Mouse (Mus musculus): ENCODE measurements around the gene Pxk.

The Pxk gene

GRCm38 (mm10) chr14:8097978-8098686, at the start of gene Pxk:
Gene Pxk (plus strand): TSS chr14:8098211.
- DNase-seq (ENCODE audit: low spot score in 2 of 2), result peak; percentile 73 to 89

GRCm38 (mm10) chr14:8049334-8049733, 48.7 kb upstream of the Pxk start:
- no peak for DNase-seq (ENCODE audit: low spot score in 2 of 2)

- DNase-seq (ENCODE audit: low spot score in 2 of 2), result no peak
These were observed 46.1 kb upstream of the Pxk start for GRCm38 (mm10) chr14:8051869-8052268.

GRCm38 (mm10) chr14:8052661-8053060, 45.4 kb upstream of the Pxk start:
- DNase-seq (ENCODE audit: low spot score in 2 of 2), result no peak

DNA sequence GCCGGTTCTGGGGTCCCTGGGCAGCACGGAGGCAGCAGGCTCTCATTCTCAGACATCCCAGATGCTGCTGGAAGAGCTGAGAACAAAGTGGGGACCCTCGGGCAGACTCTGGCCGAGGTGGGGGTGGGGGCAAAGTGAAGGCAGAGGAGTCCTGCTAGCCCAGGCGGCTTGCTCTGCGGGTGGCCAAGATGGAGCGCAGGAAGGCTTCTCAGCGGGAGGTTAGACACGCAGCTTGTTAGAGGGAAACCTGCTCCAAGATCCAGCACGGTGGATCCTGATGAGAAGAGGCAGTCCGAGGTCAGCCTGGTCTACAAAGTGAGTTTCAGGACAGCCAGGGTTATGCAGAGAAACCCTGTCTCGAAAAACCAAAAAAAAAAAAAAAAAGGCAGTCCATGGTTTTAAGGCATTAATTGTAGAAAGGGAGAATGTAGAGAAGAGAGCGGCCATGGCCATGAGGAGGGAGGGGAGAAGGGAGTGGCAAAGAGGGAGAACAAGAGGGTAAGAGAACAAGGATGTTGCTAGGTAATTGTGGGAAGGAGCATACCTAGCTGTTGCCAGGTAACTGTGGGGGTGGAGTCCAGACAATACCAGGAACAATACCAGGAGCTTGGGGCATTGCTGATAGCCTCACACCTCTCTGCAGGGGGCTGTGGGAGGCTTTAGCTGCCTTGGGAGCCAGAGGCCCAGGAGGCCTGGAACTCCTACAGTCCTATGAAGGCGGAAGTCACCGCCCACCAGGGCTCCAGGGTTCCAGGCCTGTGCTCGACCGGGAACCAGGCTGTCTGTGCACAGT, 43.5 kb upstream of the Pxk start:
- DNase-seq (ENCODE audit: low spot score in 2 of 2), result no peak

DNA sequence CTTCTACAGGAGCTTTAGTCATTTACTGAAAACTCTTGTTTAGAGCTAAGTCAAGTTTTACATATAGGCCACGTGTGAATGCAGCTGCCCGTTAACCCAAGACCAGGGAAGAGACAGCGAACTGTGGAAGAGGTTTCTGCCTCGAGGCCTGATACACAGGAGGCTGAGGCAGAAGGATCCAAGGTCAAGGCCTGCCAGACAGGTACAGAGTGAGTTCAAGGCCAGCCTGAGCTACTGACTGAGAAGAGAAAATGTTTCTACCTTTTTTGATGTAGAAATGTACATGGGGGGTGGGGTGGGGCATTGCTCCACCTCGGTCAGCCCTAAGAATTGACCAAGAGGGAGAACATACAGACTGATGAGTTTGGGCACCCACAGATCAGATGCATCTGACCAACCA, 41.9 kb upstream of the Pxk start:
- no peak for DNase-seq (ENCODE audit: low spot score in 2 of 2)

- DNase-seq (ENCODE audit: low spot score in 2 of 2), result no peak
These were observed 38.1 kb upstream of the Pxk start for GRCm38 (mm10) chr14:8059938-8060337.

- no peak for DNase-seq (ENCODE audit: low spot score in 2 of 2)
These were observed 35.9 kb upstream of the Pxk start for GRCm38 (mm10) chr14:8062076-8062475.

- DNase-seq (ENCODE audit: low spot score in 2 of 2), result no peak
These were observed 35.3 kb upstream of the Pxk start for GRCm38 (mm10) chr14:8062537-8063301.

DNA sequence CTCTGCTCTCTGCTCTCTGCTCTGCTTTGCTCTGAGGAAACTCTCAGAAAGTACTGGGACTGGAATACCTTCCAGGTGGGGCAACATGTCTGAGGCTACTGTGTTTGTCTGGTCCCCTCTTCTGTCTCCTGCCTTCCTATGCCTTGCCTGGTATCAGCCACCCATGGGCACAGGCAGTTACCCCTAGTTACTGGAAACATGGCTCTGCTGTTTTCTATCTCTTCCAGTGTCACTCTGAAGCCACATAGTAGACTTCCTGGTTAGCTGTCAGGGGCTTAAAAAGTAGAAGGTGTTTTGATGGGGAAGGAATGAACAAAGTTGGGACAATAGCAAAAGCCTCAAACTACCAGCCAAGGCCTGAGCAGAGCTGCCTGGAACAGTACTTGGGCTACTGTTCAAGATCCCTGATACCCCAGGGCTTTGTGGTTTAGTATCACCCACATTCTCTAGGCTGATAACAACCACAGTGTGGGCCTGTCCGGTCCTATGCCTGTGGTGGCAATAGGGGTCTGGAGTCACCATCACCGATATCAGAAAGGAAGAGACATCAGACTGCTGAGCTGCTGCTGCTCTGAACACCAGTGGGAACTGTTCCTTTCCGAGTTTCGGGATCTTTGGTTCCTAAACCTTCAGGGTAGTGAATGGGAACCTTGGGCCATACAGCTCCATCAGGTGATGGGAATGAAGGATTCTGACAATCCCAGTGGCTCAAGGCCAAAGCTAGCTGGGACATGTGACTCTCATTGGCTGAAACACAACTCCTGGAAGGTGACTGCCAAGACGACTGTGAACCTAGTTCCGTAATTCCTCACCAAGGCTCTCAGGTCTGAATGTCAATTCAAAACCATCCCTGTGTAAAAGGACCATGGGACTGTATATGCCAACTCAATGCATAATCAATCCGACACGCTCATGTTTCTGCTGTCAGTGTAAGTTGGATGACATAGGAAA, 33.9 kb upstream of the Pxk start:
- DNase-seq (ENCODE audit: low spot score in 2 of 2), result no peak

- peak; percentile 96 to 97 for DNase-seq (ENCODE audit: low spot score in 2 of 2)
These were observed 17.8 kb upstream of the Pxk start, which contains the start of gene Rpp14 for GRCm38 (mm10) chr14:8080165-8080679. Gene Rpp14 (plus strand): TSS chr14:8080367.

GRCm38 (mm10) chr14:8080718-8081117, 17.3 kb upstream of the Pxk start:
- no peak for DNase-seq (ENCODE audit: low spot score in 2 of 2)

DNA sequence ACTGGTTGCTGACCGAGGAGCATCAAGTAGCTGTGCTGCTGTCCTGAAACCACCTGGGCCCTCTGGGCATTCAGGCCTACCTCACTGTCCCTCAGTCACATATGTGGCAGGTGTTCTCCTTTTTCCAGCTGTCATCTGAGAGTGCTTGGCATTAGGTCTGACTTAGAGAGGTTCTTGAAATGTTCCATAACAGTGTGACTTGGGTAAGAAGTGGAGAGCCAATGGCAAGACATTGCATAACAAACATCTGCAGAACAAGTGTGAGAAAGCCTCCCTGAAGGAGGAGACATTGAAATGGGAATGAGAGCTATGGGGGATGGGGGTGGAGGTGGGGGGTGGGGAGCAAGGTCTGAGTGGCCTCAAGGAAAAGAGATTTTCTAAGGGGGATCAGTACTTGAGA, 15.1 kb upstream of the Pxk start:
- no peak for DNase-seq (ENCODE audit: low spot score in 2 of 2)

GRCm38 (mm10) chr14:8089016-8089415, 9.0 kb upstream of the Pxk start:
- DNase-seq (ENCODE audit: low spot score in 2 of 2), result no peak

GRCm38 (mm10) chr14:8092573-8092972, 5.4 kb upstream of the Pxk start:
- DNase-seq (ENCODE audit: low spot score in 2 of 2), result no peak

- no peak for DNase-seq (ENCODE audit: low spot score in 2 of 2)
These were observed 4.6 kb upstream of the Pxk start for GRCm38 (mm10) chr14:8093427-8093826.

DNA sequence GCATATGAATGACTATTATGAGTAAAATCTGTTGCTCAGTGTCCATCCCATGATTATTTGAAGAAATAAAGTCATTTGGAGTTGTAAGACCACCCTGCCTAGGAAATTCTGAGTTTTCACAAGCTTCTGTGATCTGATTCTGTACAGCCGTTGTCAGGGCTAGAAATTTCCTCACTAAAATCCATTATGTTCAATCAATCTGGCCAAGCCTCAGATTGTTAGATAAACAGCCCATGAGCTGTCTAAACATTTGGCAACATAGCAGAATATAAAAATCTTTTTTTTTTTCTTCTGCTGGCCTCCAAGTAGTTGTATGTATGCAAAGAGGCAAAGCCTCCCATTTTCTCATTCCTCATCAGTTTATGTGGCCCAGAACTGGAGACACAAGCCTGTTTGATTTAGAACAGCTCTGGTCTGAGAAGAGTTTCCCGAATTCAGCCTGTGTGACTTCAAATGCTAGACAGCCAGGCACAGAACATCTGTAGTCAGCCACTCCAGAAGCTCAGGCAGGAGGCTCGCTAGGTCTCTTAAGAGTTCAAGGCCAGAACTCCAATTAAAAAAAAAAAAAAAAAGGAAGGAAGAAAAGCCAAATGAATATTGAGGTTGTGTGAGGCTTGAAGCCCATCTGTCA, 3.0 kb upstream of the Pxk start:
- no peak for DNase-seq (ENCODE audit: low spot score in 2 of 2)

GRCm38 (mm10) chr14:8095562-8095950, 2.5 kb upstream of the Pxk start:
- DNase-seq (ENCODE audit: low spot score in 2 of 2), result no peak

GRCm38 (mm10) chr14:8098687-8098995, 630 bp downstream of the Pxk start:
- no peak for DNase-seq (ENCODE audit: low spot score in 2 of 2)

- no peak for DNase-seq (ENCODE audit: low spot score in 2 of 2)
These were observed 1.6 kb downstream of the Pxk start for GRCm38 (mm10) chr14:8099561-8100021.

DNA sequence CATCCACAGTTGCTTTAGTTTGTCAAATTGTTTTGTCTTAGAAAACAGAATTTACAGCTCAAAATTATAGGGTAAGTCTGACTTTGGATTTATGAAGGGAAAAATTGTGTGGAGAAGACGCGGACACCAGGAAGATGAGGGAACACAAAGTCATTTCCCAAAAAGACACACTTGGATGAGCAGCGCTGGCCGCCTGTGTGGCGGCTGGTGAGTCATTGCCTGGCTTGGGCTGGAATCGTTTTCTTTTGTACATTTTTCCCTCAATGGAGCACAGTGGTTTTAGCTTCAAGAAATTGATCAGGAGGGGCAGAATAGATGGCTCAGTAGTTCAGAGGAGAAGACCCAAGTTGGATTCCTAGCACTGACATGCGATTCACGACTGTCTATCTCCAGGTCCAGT, 3.9 kb downstream of the Pxk start:
- DNase-seq (ENCODE audit: low spot score in 2 of 2), result no peak
